Mouse (Mus musculus) forebrain, embryonic 14.5 days (tissue): ENCODE measurements around the gene Brix1. TPM values are rescaled to one million over a fixed set of nuclear protein-coding genes. Genes with fewer than 3 reads are reported as not detected.

Experiments used
- ATAC-seq: fragments of 200-750 bp; cut with Nextera tagmentation; 2 replicates; pipeline ENCODE4 v1.8.0; 2017; ENCODE audit warnings: mild to moderate bottlenecking, moderate library complexity
- DNase-seq: peaks from one replicate; pipeline ENCODE4 v3.0.0-alpha.2; 2015; ENCODE audit warnings: low spot score
- H3K27ac ChIP-seq: fragments of 300-500 bp; sonication (generic); 2 replicates; pipeline ENCODE4 v1.5.1; 2014; ENCODE audit warnings: low read depth, mild to moderate bottlenecking, control low read depth, low read length, moderate library complexity
- H3K27me3 ChIP-seq: fragments of 300-500 bp; sonication (generic); replicated peaks from 2 replicates; pipeline ENCODE4 v1.6.1; 2014; ENCODE audit warnings: low read length, control low read depth, mixed read lengths; ENCODE audit not compliant: control insufficient read depth, insufficient read depth
- H3K36me3 ChIP-seq: fragments of 300-500 bp; sonication (generic); 2 replicates; pipeline ENCODE4 v1.6.1; 2014; ENCODE audit warnings: low read length, control low read depth; ENCODE audit not compliant: control insufficient read depth, insufficient read depth
- H3K4me1 ChIP-seq: fragments of 300-500 bp; sonication (generic); 2 replicates; pipeline ENCODE4 v1.6.1; 2014; ENCODE audit warnings: antibody characterized with exemption, low read length, control low read depth; ENCODE audit not compliant: control insufficient read depth, insufficient read depth
- H3K4me2 ChIP-seq: fragments of 300-500 bp; sonication (generic); 2 replicates; pipeline ENCODE4 v1.6.1; 2014; ENCODE audit warnings: mild to moderate bottlenecking, control low read depth, low read length
- H3K4me3 ChIP-seq: fragments of 300-500 bp; sonication (generic); 2 replicates; pipeline ENCODE4 v1.5.1; 2014; ENCODE audit warnings: low read depth, low read length, control low read depth
- H3K9ac ChIP-seq: fragments of 300-500 bp; sonication (generic); 2 replicates; pipeline ENCODE4 v1.6.1; 2014; ENCODE audit warnings: mild to moderate bottlenecking, low read length, control low read depth, moderate library complexity
- H3K9me3 ChIP-seq: fragments of 300-500 bp; sonication (generic); replicated peaks from 2 replicates; pipeline ENCODE4 v1.6.1; 2016; ENCODE audit warnings: low read length, control low read depth, mixed read lengths; ENCODE audit not compliant: control insufficient read depth
- WGBS: fragments of 180-500 bp; shearing (Covaris S2); extraction: QIAGEN DNeasy Blood & Tissue Kit; methylation state at CpG from one replicate; pipeline ENCODE4 v1.1.7; 2014; 5-methylcytosine and 5-hydroxymethylcytosine counted together
- polyA plus RNA-seq: library from polyadenylated mRNA; unstranded; fragments of >200 nt; fragmentation: Nextera tagmentation; extraction: Ambion mirVana; gene quantifications from 2 replicates; pipeline ENCODE4 v1.2.1, GENCODE M21; 2014

Brix1 gene
- polyA plus RNA-seq, 1 experiment from 2014 or later, result 90.4 TPM

GRCm38 (mm10) chr15:10436893-10437292, 48.9 kb downstream of the Brix1 start:
- H3K9ac ChIP-seq, result no peak overlapping the region
- no peak overlapping the region for H3K4me3 ChIP-seq
- no peak overlapping the region for H3K4me2 ChIP-seq
- H3K27ac ChIP-seq, result no peak overlapping the region
- H3K4me1 ChIP-seq, result no peaks in the 10 kb centered on the region
- H3K9me3 ChIP-seq, result peaks cover 4% of the 10 kb centered on the region; the same call in 1 of the 2 replicates
- 79% methylated on average over 1 of the region's 1 CpGs for WGBS
- DNase-seq (no peak), ATAC-seq (no peak)
- 0 out of 2 replicates have a peak, but pooled peaks cover 5% of the 10 kb centered on the region for H3K36me3 ChIP-seq
- H3K27me3 ChIP-seq, result no peaks in the 10 kb centered on the region

- H3K9me3 ChIP-seq, result no peaks in the 10 kb centered on the region
- WGBS, result 95% methylated on average over 13 of the region's 13 CpGs
- no peak overlapping the region for H3K9ac ChIP-seq
- DNase-seq, result no peak
- no peaks in the 10 kb centered on the region for H3K27me3 ChIP-seq
- H3K4me2 ChIP-seq, result no peak overlapping the region
- no peaks in the 10 kb centered on the region for H3K36me3 ChIP-seq
- no peak overlapping the region for H3K27ac ChIP-seq
- no peak for ATAC-seq
- H3K4me3 ChIP-seq, result no peak overlapping the region
- peaks cover 4% of the 10 kb centered on the region; the same call in 1 of the 2 replicates for H3K4me1 ChIP-seq
Observed at GRCm38 (mm10) chr15:10426545-10427266, 59.0 kb downstream of the Brix1 start.

GRCm38 (mm10) chr15:10426124-10426523, 59.6 kb downstream of the Brix1 start:
- WGBS, result 91% methylated on average over 6 of the region's 6 CpGs
- no peak for ATAC-seq
- H3K27ac ChIP-seq, result no peak overlapping the region
- no peaks in the 10 kb centered on the region for H3K9me3 ChIP-seq
- no peak overlapping the region for H3K4me2 ChIP-seq
- H3K27me3 ChIP-seq, result no peaks in the 10 kb centered on the region
- DNase-seq, result no peak
- H3K36me3 ChIP-seq, result no peaks in the 10 kb centered on the region
- H3K4me3 ChIP-seq, result no peak overlapping the region
- H3K9ac ChIP-seq, result no peak overlapping the region
- H3K4me1 ChIP-seq, result peaks cover 8% of the 10 kb centered on the region; the same call in 1 of the 2 replicates

Other genes starting within 250 kb of the Brix1 start
- not detected in 2 replicates for gene Gm21973, start 160.6 kb downstream of the Brix1 start, polyA plus RNA-seq
- gene Agxt2, start 127.4 kb downstream of the Brix1 start, polyA plus RNA-seq, result not detected in 2 replicates
- 5.1 and 7.0 TPM in 2 replicates for gene Dnajc21, start 15.4 kb downstream of the Brix1 start, polyA plus RNA-seq
- gene Rad1, start 71 bp upstream of the Brix1 start, polyA plus RNA-seq, result 13.7 and 14.3 TPM in 2 replicates
- not detected in 2 replicates for gene Ttc23l, start 72.7 kb upstream of the Brix1 start, polyA plus RNA-seq
- gene Rai14, start 228.7 kb upstream of the Brix1 start, polyA plus RNA-seq, result 28.6 and 28.7 TPM in 2 replicates